Mouse (Mus musculus) liver, embryonic 14.5 days (tissue): ENCODE results near the gene Dram1.

Source experiments
- CTCF ChIP-seq: IDR thresholded peaks from 2 replicates; pipeline ENCODE4 v1.5.1; 2016; ENCODE audit warnings: antibody characterized with exemption, low read depth, control low read depth
- EP300 ChIP-seq: IDR thresholded peaks from 2 replicates; pipeline ENCODE4 v1.6.1; 2016; ENCODE audit warnings: antibody characterized with exemption, low read depth

- TF ChIP-seq CTCF (no peak), EP300 (no peak)
Observed at GRCm38 (mm10) chr10:88412290-88412995, 33.6 kb upstream of the Dram1 start.
